Mouse (Mus musculus) hindbrain, embryonic 14.5 days (tissue): ENCODE measurements at regions not wholly inside any gene's neighbourhood (a gene's known extent, or its start where the extent isn't known, plus 50 kb on each side); places are given as distances from the start of the nearest gene placed in this dataset.
A peak's percentile ranks its signal among the peaks of the same experiment; 100 is the strongest.

Experiments
- ATAC-seq: fragments of 200-750 bp; cut with Nextera tagmentation; 2 replicates; pipeline ENCODE4 v1.8.0; 2017; ENCODE audit warnings: moderate number of reproducible peaks, mild to moderate bottlenecking, moderate TSS enrichment, moderate library complexity; ENCODE audit not compliant: low FRiP score
- DNase-seq: peaks from one replicate; pipeline ENCODE4 v3.0.0-alpha.2; 2015; ENCODE audit warnings: low spot score
- H3K27ac ChIP-seq: fragments of 300-500 bp; sonication (generic); 2 replicates; pipeline ENCODE4 v1.5.1; 2014; ENCODE audit warnings: mild to moderate bottlenecking, moderate library complexity
- H3K27me3 ChIP-seq: fragments of 300-500 bp; sonication (generic); 2 replicates; pipeline ENCODE4 v1.6.1; 2014; ENCODE audit warnings: mild to moderate bottlenecking, low read length, mixed read lengths; ENCODE audit not compliant: control insufficient read depth, insufficient read depth
- H3K36me3 ChIP-seq: fragments of 300-500 bp; sonication (generic); replicated peaks from 2 replicates; pipeline ENCODE4 v1.6.1; 2014; ENCODE audit not compliant: control insufficient read depth, insufficient read depth
- H3K4me1 ChIP-seq: fragments of 300-500 bp; sonication (generic); replicated peaks from 2 replicates; pipeline ENCODE4 v1.6.1; 2014; ENCODE audit warnings: antibody characterized with exemption, low read length, mixed read lengths; ENCODE audit not compliant: control insufficient read depth, insufficient read depth
- H3K4me2 ChIP-seq: fragments of 300-500 bp; sonication (generic); replicated peaks from 2 replicates; pipeline ENCODE4 v1.6.1; 2014; ENCODE audit warnings: mild to moderate bottlenecking, moderate library complexity
- H3K4me3 ChIP-seq: fragments of 300-500 bp; sonication (generic); replicated peaks from 2 replicates; pipeline ENCODE4 v1.5.1; 2014; ENCODE audit warnings: mild to moderate bottlenecking, low read length
- H3K9ac ChIP-seq: fragments of 300-500 bp; sonication (generic); 2 replicates; pipeline ENCODE4 v1.6.1; 2014
- H3K9me3 ChIP-seq: fragments of 300-500 bp; sonication (generic); 2 replicates; pipeline ENCODE4 v1.6.1; 2016; ENCODE audit warnings: low read length; ENCODE audit not compliant: control insufficient read depth
- WGBS: fragments of 180-500 bp; shearing (Covaris S2); extraction: QIAGEN DNeasy Blood & Tissue Kit; methylation state at CpG from one replicate; pipeline ENCODE4 v1.1.7; 2014; 5-methylcytosine and 5-hydroxymethylcytosine counted together

GRCm38 (mm10) chr5:118316310-118317017 is 71.4 kb downstream of the 2410131K14Rik start:
- Histone ChIP-seq H3K9me3 (no peaks in the 10 kb centered on the region), H3K27ac (no peak overlapping the region), H3K9ac (no peak overlapping the region), H3K4me1 (peaks cover 11% of the 10 kb centered on the region; the same call in 1 of the 2 replicates), H3K4me3 (no peak overlapping the region), H3K4me2 (no peak overlapping the region), H3K36me3 (no peaks in the 10 kb centered on the region), H3K27me3 (no peaks in the 10 kb centered on the region; the same call in 1 of the 2 replicates)
- WGBS, result 52% methylated on average over 10 of the region's 10 CpGs
- no peak for ATAC-seq
- DNase-seq, result no peak

GRCm38 (mm10) chr5:118318073-118318472 is 73.0 kb downstream of the 2410131K14Rik start:
- ATAC-seq (no peak), DNase-seq (no peak)
- H3K27ac ChIP-seq, result no peak overlapping the region
- H3K36me3 ChIP-seq, result no peaks in the 10 kb centered on the region
- no peak overlapping the region for H3K4me2 ChIP-seq
- H3K4me3 ChIP-seq, result no peak overlapping the region
- 77% methylated on average over 5 of the region's 5 CpGs for WGBS
- H3K4me1 ChIP-seq, result peaks cover 22% of the 10 kb centered on the region; the same call in 1 of the 2 replicates
- H3K9ac ChIP-seq, result no peak overlapping the region
- no peaks in the 10 kb centered on the region for H3K9me3 ChIP-seq
- no peaks in the 10 kb centered on the region; the same call in 1 of the 2 replicates for H3K27me3 ChIP-seq

GRCm38 (mm10) chr5:118318883-118319282 is 73.9 kb downstream of the 2410131K14Rik start:
- Histone ChIP-seq H3K9ac (no peak overlapping the region), H3K36me3 (no peaks in the 10 kb centered on the region), H3K27ac (no peak overlapping the region), H3K4me2 (no peak overlapping the region), H3K4me1 (peaks cover 22% of the 10 kb centered on the region; the same call in 1 of the 2 replicates), H3K4me3 (no peak overlapping the region), H3K27me3 (no peaks in the 10 kb centered on the region; the same call in 1 of the 2 replicates), H3K9me3 (no peaks in the 10 kb centered on the region)
- 11% methylated on average over 14 of the region's 15 CpGs for whole genome bisulfite sequencing
- no peak for DNase-seq
- ATAC-seq, result no peak

- Histone ChIP-seq H3K9ac (no peak overlapping the region), H3K27me3 (no peaks in the 10 kb centered on the region; the same call in 1 of the 2 replicates), H3K27ac (no peak overlapping the region; the same call in 1 of the 2 replicates), H3K4me2 (no peak overlapping the region), H3K9me3 (no peaks in the 10 kb centered on the region), H3K4me3 (no peak overlapping the region), H3K36me3 (no peaks in the 10 kb centered on the region), H3K4me1 (peaks cover 26% of the 10 kb centered on the region)
- peak; percentile 42; the same call in 1 of the 2 replicates for ATAC-seq
- WGBS, result 12% methylated on average over 18 of the region's 18 CpGs
- no peak for DNase-seq
These were observed 76.9 kb downstream of the 2410131K14Rik start for GRCm38 (mm10) chr5:118321719-118322455.

- no peak for DNase-seq
- peaks cover 35% of the 10 kb centered on the region for H3K4me1 ChIP-seq
These were observed 78.1 kb downstream of the 2410131K14Rik start for GRCm38 (mm10) chr5:118323151-118323550.

GRCm38 (mm10) chr5:118326837-118327541 is 82.0 kb downstream of the 2410131K14Rik start:
- ATAC-seq (no peak), DNase-seq (peak; percentile 56)
- Histone ChIP-seq H3K27ac (peak overlapping the region; percentile 36), H3K4me2 (peak overlapping the region; percentile 40), H3K9ac (peak overlapping the region; percentile 31; the same call in 1 of the 2 replicates), H3K4me1 (peaks cover 30% of the 10 kb centered on the region), H3K4me3 (peak overlapping the region; percentile 18), H3K36me3 (no peaks in the 10 kb centered on the region), H3K9me3 (no peaks in the 10 kb centered on the region), H3K27me3 (no peaks in the 10 kb centered on the region)
- under 1% methylated on average over 18 of the region's 18 CpGs for WGBS

More at GRCm38 (mm10) chr5:118323151-118323550, 78.1 kb downstream of the 2410131K14Rik start:
- H3K4me3 ChIP-seq, result no peak overlapping the region
- H3K27me3 ChIP-seq, result no peaks in the 10 kb centered on the region; the same call in 1 of the 2 replicates
- no peak overlapping the region for H3K27ac ChIP-seq
- no peak overlapping the region for H3K9ac ChIP-seq
- no peaks in the 10 kb centered on the region for H3K9me3 ChIP-seq
- no peak for ATAC-seq
- H3K4me2 ChIP-seq, result no peak overlapping the region
- H3K36me3 ChIP-seq, result no peaks in the 10 kb centered on the region
- 93% methylated on average over 2 of the region's 2 CpGs for WGBS

- Histone ChIP-seq H3K9me3 (no peaks in the 10 kb centered on the region), H3K27me3 (no peaks in the 10 kb centered on the region), H3K36me3 (no peaks in the 10 kb centered on the region), H3K9ac (peak overlapping the region; percentile 4; the same call in 1 of the 2 replicates), H3K4me2 (peak overlapping the region; percentile 40), H3K4me3 (no peak overlapping the region), H3K4me1 (peaks cover 31% of the 10 kb centered on the region), H3K27ac (0 out of 2 replicates have a peak overlapping the region, but pooled peaks have one; percentile 9)
- no peak for ATAC-seq
- no peak for DNase-seq
- 2% methylated on average over 28 of the region's 28 CpGs for WGBS
These were observed 83.1 kb downstream of the 2410131K14Rik start for GRCm38 (mm10) chr5:118327961-118328712.

- Histone ChIP-seq H3K4me1 (peaks cover 31% of the 10 kb centered on the region), H3K4me3 (no peak overlapping the region), H3K9me3 (no peaks in the 10 kb centered on the region), H3K27ac (no peak overlapping the region), H3K9ac (no peak overlapping the region), H3K4me2 (no peak overlapping the region), H3K27me3 (no peaks in the 10 kb centered on the region), H3K36me3 (no peaks in the 10 kb centered on the region)
- DNase-seq (no peak), ATAC-seq (no peak)
- WGBS, result 83% methylated on average over 5 of the region's 5 CpGs
These were observed 84.1 kb downstream of the 2410131K14Rik start for GRCm38 (mm10) chr5:118329143-118329542.
